Mouse (Mus musculus) embryonic fibroblast, embryonic 13.5 days (primary cell): ENCODE data around the gene Zfyve28.

ENCODE experiments used
- CTCF ChIP-seq: IDR thresholded peaks from 2 replicates; pipeline ENCODE4 v1.5.1; 2011; ENCODE audit warnings: mild to moderate bottlenecking, control low read depth, low read length, moderate library complexity, borderline replicate concordance; ENCODE audit not compliant: insufficient read depth
- POLR2A ChIP-seq: IDR thresholded peaks from 2 replicates; pipeline ENCODE4 v1.6.1; 2011; ENCODE audit warnings: low read depth, mild to moderate bottlenecking, control low read depth, low read length, moderate library complexity

DNA sequence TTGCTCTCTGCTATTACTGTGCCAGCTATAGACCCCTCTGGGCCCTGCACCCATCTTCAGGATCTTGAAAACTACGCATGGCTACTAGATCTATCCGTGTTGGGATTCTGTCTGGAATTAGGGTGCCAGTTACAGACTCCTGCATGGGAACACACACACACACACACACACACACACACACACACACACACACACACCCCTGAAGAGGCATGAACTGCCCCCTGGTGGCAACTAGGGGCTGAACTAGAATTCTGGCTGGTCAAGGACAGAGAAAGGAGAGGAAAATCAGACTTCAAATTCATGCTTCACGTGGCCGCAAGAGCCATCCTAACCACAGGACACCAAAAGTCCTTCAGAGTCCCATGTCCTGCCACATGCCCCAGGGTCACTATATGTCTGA lies 96.4 kb downstream of the Zfyve28 start:
- TF ChIP-seq POLR2A (no peak), CTCF (no peak)
